In genomic region chr1:180777660-180778402, GRCm38 (mm10) we compare ENCODE assay signal across 8 mouse cellular contexts. TPM values are rescaled to one million over a fixed set of nuclear protein-coding genes. Genes with fewer than 3 reads are reported as not detected.
DNase-seq lines count a peak whose midpoint lies in the region; ATAC-seq and TF ChIP-seq lines count a peak whose summit lies in the region.

No protein-coding gene starts in this region.

- peak; percentile 78 for ATAC-seq in granulocyte monocyte progenitor cell, adult 5-6 weeks (replicated peaks; ENCODE audit: poor library complexity, severe bottlenecking)
- ATAC-seq in intestine, postnatal 0 days, result peak; percentile 84

- under 1% methylated on average over 56 of the region's 56 CpGs for WGBS in embryonic facial prominence, embryonic 10.5 days
- WGBS in intestine, postnatal 0 days, result under 1% methylated on average over 56 of the region's 56 CpGs
- WGBS in midbrain, embryonic 10.5 days, result under 1% methylated on average over 56 of the region's 56 CpGs

- DNase-seq in adrenal gland, postnatal 14 days, result peak; percentile 93
- DNase-seq in embryonic facial prominence, embryonic 10.5 days (ENCODE audit: low spot score), result peak; percentile 92
- DNase-seq in left cerebral cortex, postnatal 36 days (ENCODE audit: low spot score in 2 of 2), result peak; percentile 74 to 76
- peak; percentile 90 for DNase-seq in midbrain, embryonic 10.5 days (ENCODE audit: low spot score)
- peak; percentile 64 to 71 for DNase-seq in right cerebral cortex, postnatal 36 days (ENCODE audit: low spot score in 2 of 2)
- peak; percentile 79 to 84 for DNase-seq in urinary bladder, postnatal 4 days (ENCODE audit: low spot score in 2 of 2)

- H3K4me3 ChIP-seq in embryonic facial prominence, embryonic 10.5 days, result peak overlapping the region; percentile 85
- peak overlapping the region; percentile 48 for H3K4me3 ChIP-seq in intestine, postnatal 0 days (ENCODE audit: low read depth, low read length)
- peak overlapping the region; percentile 80 for H3K4me3 ChIP-seq in midbrain, embryonic 10.5 days

- peak overlapping the region; percentile 96 for H3K27ac ChIP-seq in embryonic facial prominence, embryonic 10.5 days (replicated peaks)
- peak overlapping the region; percentile 96 for H3K27ac ChIP-seq in intestine, postnatal 0 days (ENCODE audit: low read depth, low read length)
- H3K27ac ChIP-seq in midbrain, embryonic 10.5 days (replicated peaks), result peak overlapping the region; percentile 96

- no peaks in the 10 kb centered on the region for H3K36me3 ChIP-seq in embryonic facial prominence, embryonic 10.5 days (replicated peaks)
- no peaks in the 10 kb centered on the region for H3K36me3 ChIP-seq in intestine, postnatal 0 days (ENCODE audit: control insufficient read depth, insufficient read depth)
- no peaks in the 10 kb centered on the region for H3K36me3 ChIP-seq in midbrain, embryonic 10.5 days

- peak overlapping the region; percentile 67 for H3K9ac ChIP-seq in intestine, postnatal 0 days (ENCODE audit: low read depth, low read length)

- H3K4me1 ChIP-seq in embryonic facial prominence, embryonic 10.5 days, result peaks cover 39% of the 10 kb centered on the region
- peaks cover 12% of the 10 kb centered on the region; the same call in 1 of the 2 replicates for H3K4me1 ChIP-seq in intestine, postnatal 0 days (replicated peaks; ENCODE audit: control insufficient read depth, insufficient read depth, low read length)
- peaks cover 35% of the 10 kb centered on the region for H3K4me1 ChIP-seq in midbrain, embryonic 10.5 days

- intact Hi-C loops in left cerebral cortex, postnatal 36 days (cut with DNase I), result loop anchor here (5.0 kb wide), 1 partner anchor 34 kb away; the partner anchor contains the start of gene H3f3a

- peaks cover 17% of the 10 kb centered on the region for H3K27me3 ChIP-seq in embryonic facial prominence, embryonic 10.5 days (replicated peaks; ENCODE audit: low read depth, poor library complexity, severe bottlenecking)
- no peaks in the 10 kb centered on the region for H3K27me3 ChIP-seq in intestine, postnatal 0 days (replicated peaks; ENCODE audit: control insufficient read depth, insufficient read depth, low read length)
- H3K27me3 ChIP-seq in midbrain, embryonic 10.5 days (ENCODE audit: low read depth, poor library complexity, severe bottlenecking), result peaks cover 24% of the 10 kb centered on the region

- peak overlapping the region; percentile 74 for H3K4me2 ChIP-seq in intestine, postnatal 0 days (replicated peaks; ENCODE audit: low read depth)

- TF ChIP-seq CTCF in intestine, postnatal 0 days (IDR thresholded peaks at IDR 0.05; ENCODE audit: low read depth), result peak; percentile 83

- H3K9me3 ChIP-seq in embryonic facial prominence, embryonic 10.5 days, result no peaks in the 10 kb centered on the region; the same call in 1 of the 2 replicates
- no peaks in the 10 kb centered on the region for H3K9me3 ChIP-seq in intestine, postnatal 0 days (ENCODE audit: control insufficient read depth)
- H3K9me3 ChIP-seq in midbrain, embryonic 10.5 days (replicated peaks), result 0 out of 2 replicates have a peak, but pooled peaks cover 7% of the 10 kb centered on the region

RNA-seq across cellular contexts. Expression of gene H3f3a, which starts 35.9 kb away (rescaled TPM):
- 803 and 817 TPM in 2 replicates for total RNA-seq in adrenal gland, postnatal 14 days (2021)
- polyA plus RNA-seq in embryonic facial prominence, embryonic 10.5 days (2016; fragmentation: Nextera tagmentation; extraction: Ambion mirVana), result 2,636 and 2,772 TPM in 2 replicates
- total RNA-seq in granulocyte monocyte progenitor cell, adult 5-6 weeks (2014; fragmentation: Nextera tagmentation), result 1,208 and 1,212 TPM in 2 replicates
- 1,574 and 1,754 TPM in 2 replicates for total RNA-seq in granulocyte monocyte progenitor cell, adult 5-6 weeks (2017)
- 1,056 and 1,104 TPM in 2 replicates for polyA plus RNA-seq in intestine, postnatal 0 days (2015; fragmentation: Nextera tagmentation; extraction: Ambion mirVana)
- 100 to 1,000 TPM; 274 to 285 TPM for total RNA-seq in left cerebral cortex, postnatal 36 days (2021)
- polyA plus RNA-seq in midbrain, embryonic 10.5 days (2016; fragmentation: Nextera tagmentation; extraction: Ambion mirVana), result 2,611 and 2,764 TPM in 2 replicates

RNA-seq across cellular contexts. Expression of gene Acbd3, which starts 52.0 kb away (rescaled TPM):
- 41.8 and 43.0 TPM in 2 replicates for total RNA-seq in adrenal gland, postnatal 14 days (2021)
- 16.6 and 18.5 TPM in 2 replicates for polyA plus RNA-seq in embryonic facial prominence, embryonic 10.5 days (2016; fragmentation: Nextera tagmentation; extraction: Ambion mirVana)
- 23.5 and 26.5 TPM in 2 replicates for total RNA-seq in granulocyte monocyte progenitor cell, adult 5-6 weeks (2014; fragmentation: Nextera tagmentation)
- 40.6 and 44.6 TPM in 2 replicates for total RNA-seq in granulocyte monocyte progenitor cell, adult 5-6 weeks (2017)
- 16.9 and 18.4 TPM in 2 replicates for polyA plus RNA-seq in intestine, postnatal 0 days (2015; fragmentation: Nextera tagmentation; extraction: Ambion mirVana)
- 10 to 100 TPM; 30.1 to 35.1 TPM for total RNA-seq in left cerebral cortex, postnatal 36 days (2021)
- polyA plus RNA-seq in midbrain, embryonic 10.5 days (2016; fragmentation: Nextera tagmentation; extraction: Ambion mirVana), result 17.0 and 18.8 TPM in 2 replicates

Comparison
In these comparisons a context has a peak if more than half of its experiments do, and no peak if none do; other contexts are left out.
1. Peak in every context shown above with its lines: DNase-seq, ATAC-seq, H3K4me3 ChIP-seq and H3K27ac ChIP-seq.